Mouse (Mus musculus): Measurements from ENCODE around the gene Ddx1.
A peak's percentile ranks its signal among the peaks of the same experiment; 100 is the strongest.
"Not testable (repeated sequence)": the region's sequence is repeated elsewhere in the genome, so short reads cannot be mapped to it uniquely, and the experiment has no call there.

The Ddx1 gene

GRCm38 (mm10) chr12:13205733-13206132 lies 43.3 kb downstream of the Ddx1 start:
- no peak for DNase-seq (ENCODE audit: low spot score in 2 of 2)

DNA sequence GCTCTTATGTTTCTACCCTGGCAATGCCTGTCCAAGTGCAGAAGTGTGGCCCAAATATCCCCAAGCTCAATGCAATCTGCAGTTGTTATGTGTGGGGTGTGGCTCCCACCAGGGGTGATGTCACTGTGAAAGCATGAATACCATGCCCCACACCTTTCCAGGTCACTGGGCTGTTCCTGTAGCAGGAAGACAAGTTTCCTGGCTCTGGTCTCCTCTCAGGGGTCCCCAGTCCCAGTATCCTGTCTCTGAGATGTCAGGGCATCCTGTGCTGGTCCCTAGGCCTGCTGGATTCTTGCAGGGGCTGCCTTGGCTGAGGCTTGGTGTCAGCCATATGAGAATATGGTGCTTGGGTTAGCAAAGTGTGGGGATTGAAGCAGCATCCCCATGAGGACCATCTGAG lies 46.7 kb downstream of the Ddx1 start:
- DNase-seq (ENCODE audit: low spot score in 2 of 2), result no peak

DNA sequence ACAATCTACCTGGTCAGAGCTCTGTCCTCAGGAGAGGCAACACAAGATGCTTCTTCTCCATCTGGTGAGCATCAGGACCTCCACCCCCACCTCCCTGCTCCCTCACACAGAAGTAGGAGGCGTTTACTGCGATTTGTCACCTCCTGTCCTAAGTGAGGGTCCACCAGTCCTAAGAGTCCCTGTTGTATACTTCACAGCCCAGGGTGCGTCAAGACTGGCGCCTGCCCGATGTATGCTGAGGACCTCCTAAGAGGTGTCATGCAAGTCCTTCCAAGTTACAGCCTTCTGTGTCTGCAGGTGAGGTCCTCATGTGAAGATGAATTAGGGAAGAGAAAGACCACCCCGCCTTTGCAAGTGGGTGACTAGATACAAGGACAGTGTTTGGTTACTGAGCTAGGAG lies 48.4 kb downstream of the Ddx1 start:
- DNase-seq (ENCODE audit: low spot score in 2 of 2), result no peak

DNA sequence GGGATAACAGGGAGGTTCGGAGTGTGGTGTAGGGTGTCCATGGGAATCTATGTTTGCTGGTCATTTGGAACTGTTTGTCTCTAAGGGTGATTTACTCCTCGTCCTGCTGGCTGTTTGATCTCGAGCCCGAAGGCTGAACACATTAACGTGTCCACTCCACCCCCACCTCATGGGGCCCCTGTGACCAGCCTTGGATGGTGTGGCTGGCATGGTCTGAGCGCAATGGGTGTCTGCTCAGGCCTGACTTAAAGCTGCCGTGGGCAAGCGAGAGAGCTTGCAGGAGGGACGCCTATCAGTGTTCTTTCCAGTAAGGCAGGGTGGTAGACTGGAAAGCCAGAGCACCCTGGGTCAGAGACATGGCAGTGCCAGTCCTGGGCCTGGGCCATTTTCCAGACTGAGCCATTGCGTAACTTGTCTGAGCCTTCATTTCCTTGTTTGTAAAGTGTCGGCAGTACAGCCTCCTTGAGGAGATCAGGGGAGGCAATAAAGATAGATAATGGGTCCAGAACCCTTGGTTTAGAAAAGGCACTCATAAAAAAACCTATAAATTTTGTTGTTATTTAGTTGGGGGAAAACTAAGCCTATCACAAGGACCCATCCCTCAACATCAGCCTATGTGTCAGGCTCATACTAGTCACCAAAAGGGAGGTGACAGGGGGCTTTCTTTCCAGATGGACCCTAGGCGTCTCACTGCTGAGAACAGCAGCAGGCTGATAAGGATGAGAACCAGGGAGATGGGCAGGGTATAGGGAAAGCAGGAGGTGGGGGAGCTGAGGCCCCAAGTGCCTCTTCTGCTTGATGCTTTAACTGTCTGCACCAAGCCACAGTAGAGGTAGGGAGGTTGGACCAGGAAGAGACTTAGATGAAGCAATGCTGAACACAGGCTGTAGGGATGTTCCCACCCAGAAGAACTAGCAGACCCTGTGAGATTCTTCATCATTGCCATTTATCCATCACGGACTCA lies 49.4 kb downstream of the Ddx1 start:
- DNase-seq (ENCODE audit: low spot score in 2 of 2), result peak in 1 of 2 experiments; percentile 50

- DNase-seq (ENCODE audit: low spot score in 2 of 2), result no peak
Observed at GRCm38 (mm10) chr12:13198157-13198556, 50.9 kb downstream of the Ddx1 start.

GRCm38 (mm10) chr12:13196146-13196545 lies 52.9 kb downstream of the Ddx1 start:
- no peak for DNase-seq (ENCODE audit: low spot score in 2 of 2)

DNA sequence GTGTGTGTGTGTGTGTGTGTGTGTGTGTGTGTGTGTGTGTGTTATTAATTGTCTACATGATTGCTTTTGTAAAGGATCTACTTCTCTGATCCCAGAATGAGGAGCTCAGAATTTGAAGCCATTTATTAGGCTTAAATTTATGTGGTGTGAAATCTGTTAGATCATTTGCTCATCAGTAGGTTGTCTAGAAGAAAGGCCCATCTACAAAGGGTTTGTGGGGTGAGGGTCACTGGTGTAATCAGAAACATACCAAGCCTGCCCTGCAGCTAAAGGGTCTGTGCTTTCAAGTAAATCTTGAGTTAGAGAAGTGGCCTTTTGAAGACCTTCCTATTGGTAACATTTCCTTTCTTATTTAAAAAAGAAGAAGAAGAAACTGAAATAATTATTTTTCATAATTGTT lies 53.5 kb downstream of the Ddx1 start:
- DNase-seq (ENCODE audit: low spot score in 2 of 2), result no peak

DNA sequence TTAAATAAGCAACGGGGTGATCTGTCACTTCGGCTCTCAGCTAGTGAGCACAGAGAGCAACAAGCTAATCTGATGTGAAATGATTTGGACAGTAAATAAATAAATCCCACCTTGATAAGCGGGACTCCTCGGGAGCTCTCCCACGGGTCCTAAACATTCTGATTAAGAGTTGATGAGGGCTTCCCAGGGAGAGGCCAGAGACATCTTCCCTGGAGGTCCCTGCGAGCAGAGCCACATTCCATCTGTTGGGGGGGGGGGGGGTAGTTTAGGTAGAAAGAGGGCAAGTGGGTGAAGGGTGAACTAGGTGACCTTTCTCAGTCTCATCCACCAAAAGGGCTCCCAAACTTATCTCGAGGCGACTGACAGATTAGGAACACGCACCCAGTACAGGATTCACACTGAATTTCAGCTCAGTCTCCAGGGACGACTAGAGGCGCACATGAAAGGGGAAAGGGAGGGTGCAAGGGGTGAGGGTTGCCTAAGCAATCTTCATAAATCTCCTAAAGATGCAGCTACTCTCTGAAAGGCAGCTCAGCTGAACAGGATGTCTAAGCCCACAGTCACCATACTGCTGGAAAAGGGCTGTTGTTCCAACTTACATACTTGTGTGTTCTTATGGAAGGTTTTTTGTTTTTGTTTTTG lies 60.8 kb downstream of the Ddx1 start:
- no peak for DNase-seq (ENCODE audit: low spot score in 2 of 2)

GRCm38 (mm10) chr12:13186209-13186608 lies 62.8 kb downstream of the Ddx1 start:
- DNase-seq (ENCODE audit: low spot score in 2 of 2), result no peak

DNA sequence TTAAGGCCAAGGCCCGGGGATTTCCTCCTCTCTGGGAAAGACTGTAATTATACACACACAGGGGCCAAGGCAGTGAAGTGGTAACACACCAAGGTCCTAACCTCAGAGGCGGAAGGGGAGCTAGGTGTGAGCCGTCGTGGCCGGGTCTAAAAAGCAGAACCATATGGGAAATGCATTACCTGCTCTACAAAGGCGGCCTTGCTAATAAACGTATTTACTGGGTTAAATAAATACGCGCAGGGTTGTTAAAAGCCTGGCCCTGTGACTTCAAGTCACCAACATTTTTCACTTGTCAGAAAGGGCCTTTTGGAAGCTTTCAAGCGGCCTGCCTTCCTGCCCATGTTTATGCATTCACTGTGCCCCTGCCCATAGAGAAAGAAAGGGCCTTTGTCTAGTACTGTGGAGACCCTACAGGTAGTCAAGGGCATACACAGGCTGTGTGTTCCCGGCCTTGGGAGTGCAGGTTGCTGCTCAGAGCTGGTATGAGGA lies 64.1 kb downstream of the Ddx1 start:
- DNase-seq (ENCODE audit: low spot score in 2 of 2), result no peak

DNA sequence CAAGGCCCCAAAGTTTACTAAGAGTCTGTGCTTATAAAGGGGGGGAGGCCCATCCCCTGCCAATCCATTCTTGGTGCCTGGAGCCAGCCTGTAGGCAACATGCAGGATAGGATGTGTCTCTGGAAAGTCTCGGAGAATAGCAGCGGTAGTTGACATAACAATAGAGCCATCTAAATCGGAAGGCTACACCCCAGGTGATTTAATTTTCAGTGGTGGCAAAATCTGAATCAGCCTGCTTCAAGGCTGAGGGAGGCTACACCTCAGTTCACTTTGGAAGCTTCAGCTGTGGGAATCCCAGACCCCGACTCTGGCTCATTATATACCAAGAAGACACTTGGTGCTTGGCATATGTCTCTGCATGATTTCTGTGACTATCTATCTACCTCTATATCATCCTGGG lies 64.9 kb downstream of the Ddx1 start:
- not testable (repeated sequence) for DNase-seq (ENCODE audit: low spot score in 2 of 2)

- no peak for DNase-seq (ENCODE audit: low spot score in 2 of 2)
Observed at GRCm38 (mm10) chr12:13182220-13182619, 66.8 kb downstream of the Ddx1 start.

DNA sequence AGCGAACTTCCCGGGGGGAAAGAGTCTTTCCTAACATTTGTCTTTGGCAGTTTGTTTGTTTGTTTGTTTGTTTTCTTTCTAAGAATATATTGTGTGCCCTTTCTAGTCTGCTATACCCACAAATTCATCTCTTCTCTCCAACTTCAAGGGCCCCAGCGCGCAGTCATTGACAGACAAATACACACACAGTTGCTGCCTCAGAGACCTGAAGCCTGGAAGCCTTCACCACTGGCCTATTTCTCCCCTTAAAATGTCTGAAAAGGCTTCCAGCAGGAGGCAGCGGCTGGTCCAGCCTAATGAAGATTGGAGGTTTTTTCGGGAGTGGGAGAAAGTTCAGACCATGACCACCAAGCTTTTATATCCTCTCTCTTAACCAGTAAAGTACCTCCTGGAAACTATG lies 67.3 kb downstream of the Ddx1 start:
- DNase-seq (ENCODE audit: low spot score in 2 of 2), result no peak

DNA sequence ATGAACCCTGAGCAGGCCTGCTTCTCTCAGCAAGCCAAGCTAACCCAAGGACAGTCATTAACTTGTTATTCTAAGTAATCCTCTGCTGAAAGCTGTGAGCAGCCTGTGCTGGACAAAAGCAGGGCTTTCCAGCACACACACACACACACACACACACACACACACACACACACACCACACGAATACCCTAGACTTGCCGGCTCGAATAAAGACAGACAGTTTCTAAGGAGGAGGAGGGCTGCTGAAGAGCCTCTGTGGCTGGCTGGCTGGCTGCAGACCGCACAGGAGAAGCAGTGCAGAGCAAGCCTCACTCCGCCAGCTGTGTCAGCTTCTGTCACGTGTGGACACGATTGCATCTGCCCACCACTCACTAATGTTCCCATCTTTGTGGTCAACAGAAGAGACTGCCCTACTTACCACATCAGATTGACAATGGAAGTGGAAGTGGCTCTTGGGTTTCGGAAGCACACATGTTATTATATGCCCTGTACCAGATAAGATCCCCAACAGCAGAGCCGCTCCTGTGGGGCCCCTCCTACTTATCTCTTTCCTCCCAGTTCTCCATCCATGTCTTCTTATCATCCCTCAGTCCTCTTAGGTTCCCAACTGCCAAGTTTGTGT lies 68.2 kb downstream of the Ddx1 start:
- no peak for DNase-seq (ENCODE audit: low spot score in 2 of 2)

- DNase-seq (ENCODE audit: low spot score in 2 of 2), result no peak
Observed at GRCm38 (mm10) chr12:13180332-13180714, 68.7 kb downstream of the Ddx1 start.

GRCm38 (mm10) chr12:13177606-13178005 lies 71.4 kb downstream of the Ddx1 start:
- no peak for DNase-seq (ENCODE audit: low spot score in 2 of 2)

- peak in 1 of 2 experiments; percentile 8 for DNase-seq (ENCODE audit: low spot score in 2 of 2)
Observed at GRCm38 (mm10) chr12:13176927-13177326, 72.1 kb downstream of the Ddx1 start.

GRCm38 (mm10) chr12:13176136-13176535 lies 72.9 kb downstream of the Ddx1 start:
- no peak for DNase-seq (ENCODE audit: low spot score in 2 of 2)

GRCm38 (mm10) chr12:13174022-13174421 lies 75.0 kb downstream of the Ddx1 start:
- peak in 1 of 2 experiments; percentile 8 for DNase-seq (ENCODE audit: low spot score in 2 of 2)

DNA sequence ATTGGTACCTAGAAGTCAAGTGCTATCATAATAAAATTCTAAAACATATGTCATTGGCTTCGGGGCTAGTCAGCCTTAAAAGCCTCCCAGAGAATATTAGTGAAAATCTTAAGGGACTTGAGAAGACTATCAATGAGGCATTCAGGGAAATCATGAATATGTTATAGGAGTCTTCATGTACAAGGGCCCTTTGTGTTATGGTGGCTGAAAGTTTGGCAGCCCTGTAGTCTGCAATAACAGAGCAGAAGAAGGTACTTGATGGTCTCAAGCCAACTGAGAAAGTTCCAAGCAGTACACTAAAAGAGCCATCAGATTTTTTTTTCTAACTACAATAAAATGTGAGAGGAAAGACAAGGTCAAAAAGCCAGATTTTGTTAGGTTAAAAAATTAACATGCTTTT lies 80.9 kb downstream of the Ddx1 start:
- no peak for DNase-seq (ENCODE audit: low spot score in 2 of 2)

DNA sequence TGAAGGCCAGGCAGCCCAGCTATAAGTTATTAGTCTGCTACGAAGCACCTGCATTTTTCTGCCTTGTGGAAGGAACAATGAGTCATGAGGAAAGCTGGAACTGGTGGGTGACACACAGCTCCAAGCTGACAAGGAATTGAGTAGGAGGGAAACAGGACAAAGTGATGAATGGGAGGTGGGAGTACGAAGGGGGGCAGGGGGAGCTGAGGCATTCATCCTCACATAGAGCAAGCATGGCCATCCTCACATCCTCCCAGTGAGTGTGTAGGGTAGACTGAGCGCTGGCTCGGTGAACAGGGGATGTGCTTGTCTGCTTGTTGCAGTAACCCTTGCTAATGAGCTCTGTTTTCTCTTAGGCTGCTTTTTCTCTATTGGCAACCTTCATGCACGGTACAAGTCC lies 81.9 kb downstream of the Ddx1 start:
- no peak for DNase-seq (ENCODE audit: low spot score in 2 of 2)
